Mouse (Mus musculus) small intestine, adult 2 months (tissue): ENCODE measurements around the gene Arpp21. TPM values are rescaled to one million over a fixed set of nuclear protein-coding genes. Genes with fewer than 3 reads are reported as not detected.

Experiments
- H3K27ac ChIP-seq: fragments of 200-500 bp; 2 replicates; pipeline ENCODE4 v1.5.1; 2012; ENCODE audit warnings: low read depth, low read length, control low read depth, inconsistent platforms; ENCODE audit not compliant: insufficient read depth
- H3K27me3 ChIP-seq: fragments of 200-500 bp; 2 replicates; pipeline ENCODE4 v1.6.1; 2012; ENCODE audit warnings: mild to moderate bottlenecking, moderate library complexity, low read length, inconsistent platforms; ENCODE audit not compliant: control insufficient read depth, insufficient read depth
- H3K36me3 ChIP-seq: fragments of 200-500 bp; 2 replicates; pipeline ENCODE4 v1.6.1; 2012; ENCODE audit warnings: mild to moderate bottlenecking, low read length, control low read depth, inconsistent platforms; ENCODE audit not compliant: control insufficient read depth, insufficient read depth
- H3K4me1 ChIP-seq: fragments of 200-500 bp; 2 replicates; pipeline ENCODE4 v1.6.1; 2012; ENCODE audit warnings: low read length, inconsistent platforms, mixed read lengths; ENCODE audit not compliant: control insufficient read depth, insufficient read depth, insufficient read length
- H3K4me3 ChIP-seq: fragments of 200-500 bp; 2 replicates; pipeline ENCODE4 v1.5.1; 2012; ENCODE audit warnings: low read depth, mild to moderate bottlenecking, control low read depth, inconsistent platforms, low read length, moderate library complexity
- CTCF ChIP-seq: fragments of 200-500 bp; IDR thresholded peaks from 2 replicates; pipeline ENCODE4 v1.5.1; 2012; ENCODE audit warnings: low read depth, mild to moderate bottlenecking, control low read depth, inconsistent platforms, low read length, moderate library complexity, mixed read lengths; ENCODE audit not compliant: insufficient replicate concordance, insufficient read length; ENCODE audit errors: extremely low read depth
- POLR2A ChIP-seq: fragments of 200-500 bp; IDR thresholded peaks from 2 replicates; pipeline ENCODE4 v1.6.1; 2012; ENCODE audit warnings: low read depth, mild to moderate bottlenecking, control low read depth, inconsistent platforms, low read length, moderate library complexity
- WGBS: fragments of 180-500 bp; shearing (Covaris S2); methylation state at CpG from one replicate; pipeline ENCODE4 v1.1.7; 2018; 5-methylcytosine and 5-hydroxymethylcytosine counted together
- polyA plus RNA-seq: library from polyadenylated mRNA; depleted of rRNA; stranded (reverse); fragments of >200 nt; gene quantifications from 2 replicates; pipeline ENCODE4 v1.2.3, GENCODE M21; 2012

Gene Arpp21
- polyA plus RNA-seq, 1 experiment: 0.60 TPM

DNA sequence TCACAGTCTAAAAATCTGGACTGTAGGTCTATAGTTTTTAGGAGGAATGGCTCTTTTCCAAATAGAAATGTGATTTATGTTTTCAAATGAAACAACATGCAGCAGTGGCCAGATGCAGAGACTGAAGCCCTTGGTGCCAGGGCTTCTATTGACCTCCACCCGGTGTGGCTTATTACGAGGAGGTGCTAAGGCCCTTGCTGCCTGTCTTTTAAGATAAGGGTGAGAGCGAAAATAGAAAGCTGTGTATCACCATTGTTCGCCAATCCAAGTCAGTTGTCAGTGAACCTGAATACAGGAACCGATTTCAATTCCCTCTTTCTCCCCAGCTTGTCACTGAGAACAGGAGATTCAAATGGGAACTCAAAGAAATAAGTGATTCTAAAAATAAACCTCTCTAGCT is 57.3 kb downstream of the Arpp21 start:
- WGBS: 33% methylated on average over 5 of the region's 5 CpGs
- Histone ChIP-seq H3K4me1 (no peaks in the 10 kb centered on the region), H3K36me3 (no peaks in the 10 kb centered on the region), H3K4me3 (no peak overlapping the region), H3K27me3 (no peaks in the 10 kb centered on the region), H3K27ac (no peak overlapping the region)
- TF ChIP-seq POLR2A (no peak), CTCF (no peak)

DNA sequence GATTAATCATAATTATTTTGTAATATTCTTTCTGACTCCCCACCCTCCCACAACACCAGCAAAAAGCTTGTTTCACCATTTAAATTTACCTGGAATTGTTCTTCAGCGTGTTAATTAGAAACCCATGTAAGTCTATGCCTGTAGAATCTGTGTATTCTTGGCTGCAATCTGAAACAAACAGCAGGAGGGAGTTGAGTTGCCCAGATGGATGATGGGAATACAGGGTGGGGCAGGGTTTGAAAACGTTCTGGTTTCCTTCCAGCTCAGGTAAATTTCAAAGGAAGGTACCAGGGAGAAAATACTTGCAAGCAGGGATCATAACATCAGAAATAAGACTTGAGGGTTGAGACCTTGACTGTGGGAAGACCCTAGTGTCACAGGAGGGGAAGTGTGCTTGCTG is 58.2 kb downstream of the Arpp21 start:
- Histone ChIP-seq H3K36me3 (no peaks in the 10 kb centered on the region), H3K27ac (no peak overlapping the region), H3K27me3 (no peaks in the 10 kb centered on the region), H3K4me1 (no peaks in the 10 kb centered on the region), H3K4me3 (no peak overlapping the region)
- TF ChIP-seq CTCF (no peak), POLR2A (no peak)
- 47% methylated on average over 2 of the region's 2 CpGs for WGBS

- TF ChIP-seq CTCF: no peak
- TF ChIP-seq POLR2A: no peak
- WGBS: 66% methylated on average over 6 of the region's 6 CpGs
- Histone ChIP-seq H3K27ac (no peak overlapping the region), H3K4me3 (no peak overlapping the region), H3K36me3 (no peaks in the 10 kb centered on the region), H3K27me3 (no peaks in the 10 kb centered on the region), H3K4me1 (no peaks in the 10 kb centered on the region)
Measured at GRCm38 (mm10) chr9:112176317-112176716, 59.4 kb downstream of the Arpp21 start.

DNA sequence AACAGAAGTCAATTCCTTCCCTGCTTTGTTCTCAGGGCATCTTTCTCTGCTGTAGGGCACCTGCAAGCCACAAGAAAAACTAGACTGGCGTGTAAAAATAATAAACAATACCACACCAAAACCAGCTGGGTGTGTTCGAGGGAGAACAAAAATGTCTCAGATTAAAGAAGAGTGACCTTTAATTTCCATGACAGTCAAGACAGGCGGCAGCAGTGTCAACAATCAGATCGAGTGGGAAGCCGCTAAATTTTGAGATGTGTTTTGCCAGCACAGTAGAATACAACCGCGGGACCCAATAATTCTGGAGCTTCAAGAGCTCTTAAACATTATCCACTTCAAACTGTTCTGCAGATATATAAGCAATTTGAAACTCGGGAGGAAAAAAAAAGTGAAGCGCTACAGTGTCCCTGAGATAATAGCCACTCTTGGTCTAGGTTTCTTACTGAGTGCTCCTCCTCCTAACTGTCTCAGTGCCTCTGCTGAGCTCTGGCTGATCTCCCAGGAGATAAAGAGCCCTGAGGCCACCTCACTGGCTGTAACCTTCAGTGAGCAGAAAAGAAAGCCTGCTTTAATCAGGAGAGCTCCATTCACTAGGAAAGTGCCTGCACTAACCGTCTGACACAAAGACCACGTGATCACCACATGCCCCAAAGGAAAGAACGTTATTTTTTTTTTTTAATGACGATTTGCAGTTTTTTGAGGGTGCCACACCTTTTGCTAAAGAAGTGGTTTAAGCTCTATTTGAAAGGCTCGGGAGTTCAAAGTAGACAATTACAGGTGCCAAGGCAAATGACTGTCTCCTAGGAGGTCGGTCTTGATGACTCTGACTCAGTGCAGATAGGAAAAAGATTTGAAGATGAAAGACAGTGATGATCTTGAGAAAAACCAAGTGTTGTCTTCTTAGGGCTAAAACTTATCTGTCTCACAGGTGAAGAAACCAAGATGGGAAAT is 61.1 kb downstream of the Arpp21 start:
- Histone ChIP-seq H3K4me1 (no peaks in the 10 kb centered on the region), H3K4me3 (no peak overlapping the region), H3K27ac (no peak overlapping the region), H3K36me3 (no peaks in the 10 kb centered on the region), H3K27me3 (no peaks in the 10 kb centered on the region)
- WGBS: 21% methylated on average over 15 of the region's 15 CpGs
- TF ChIP-seq CTCF: no peak
- TF ChIP-seq POLR2A: no peak

GRCm38 (mm10) chr9:112173778-112174177 is 62.0 kb downstream of the Arpp21 start:
- WGBS: 70% methylated on average over 5 of the region's 5 CpGs
- Histone ChIP-seq H3K4me1 (no peaks in the 10 kb centered on the region), H3K27me3 (no peaks in the 10 kb centered on the region), H3K27ac (no peak overlapping the region), H3K36me3 (no peaks in the 10 kb centered on the region), H3K4me3 (no peak overlapping the region)
- TF ChIP-seq POLR2A (no peak), CTCF (no peak)

- H3K4me3 ChIP-seq: no peak overlapping the region
- WGBS: 74% methylated on average over 4 of the region's 4 CpGs
- H3K36me3 ChIP-seq: no peaks in the 10 kb centered on the region
- no peaks in the 10 kb centered on the region for H3K4me1 ChIP-seq
- TF ChIP-seq POLR2A (no peak), CTCF (no peak)
- no peaks in the 10 kb centered on the region for H3K27me3 ChIP-seq
- H3K27ac ChIP-seq: no peak overlapping the region
Measured at GRCm38 (mm10) chr9:112164677-112165076, 71.1 kb downstream of the Arpp21 start.

- Histone ChIP-seq H3K27me3 (no peaks in the 10 kb centered on the region), H3K36me3 (no peaks in the 10 kb centered on the region), H3K27ac (no peak overlapping the region), H3K4me1 (no peaks in the 10 kb centered on the region), H3K4me3 (no peak overlapping the region)
- 71% methylated on average over 2 of the region's 2 CpGs for WGBS
- no peak for TF ChIP-seq CTCF
- TF ChIP-seq POLR2A: no peak
Measured at GRCm38 (mm10) chr9:112160981-112161380, 74.8 kb downstream of the Arpp21 start.

- Histone ChIP-seq H3K27me3 (no peaks in the 10 kb centered on the region), H3K36me3 (no peaks in the 10 kb centered on the region), H3K4me3 (no peak overlapping the region), H3K27ac (no peak overlapping the region), H3K4me1 (no peaks in the 10 kb centered on the region)
- no peak for TF ChIP-seq POLR2A
- TF ChIP-seq CTCF: no peak
- 78% methylated on average over 5 of the region's 5 CpGs for WGBS
Measured at GRCm38 (mm10) chr9:112153972-112154371, 81.8 kb downstream of the Arpp21 start.
